Mouse (Mus musculus): ENCODE measurements around the gene Lsg1.

Lsg1 gene

DNA sequence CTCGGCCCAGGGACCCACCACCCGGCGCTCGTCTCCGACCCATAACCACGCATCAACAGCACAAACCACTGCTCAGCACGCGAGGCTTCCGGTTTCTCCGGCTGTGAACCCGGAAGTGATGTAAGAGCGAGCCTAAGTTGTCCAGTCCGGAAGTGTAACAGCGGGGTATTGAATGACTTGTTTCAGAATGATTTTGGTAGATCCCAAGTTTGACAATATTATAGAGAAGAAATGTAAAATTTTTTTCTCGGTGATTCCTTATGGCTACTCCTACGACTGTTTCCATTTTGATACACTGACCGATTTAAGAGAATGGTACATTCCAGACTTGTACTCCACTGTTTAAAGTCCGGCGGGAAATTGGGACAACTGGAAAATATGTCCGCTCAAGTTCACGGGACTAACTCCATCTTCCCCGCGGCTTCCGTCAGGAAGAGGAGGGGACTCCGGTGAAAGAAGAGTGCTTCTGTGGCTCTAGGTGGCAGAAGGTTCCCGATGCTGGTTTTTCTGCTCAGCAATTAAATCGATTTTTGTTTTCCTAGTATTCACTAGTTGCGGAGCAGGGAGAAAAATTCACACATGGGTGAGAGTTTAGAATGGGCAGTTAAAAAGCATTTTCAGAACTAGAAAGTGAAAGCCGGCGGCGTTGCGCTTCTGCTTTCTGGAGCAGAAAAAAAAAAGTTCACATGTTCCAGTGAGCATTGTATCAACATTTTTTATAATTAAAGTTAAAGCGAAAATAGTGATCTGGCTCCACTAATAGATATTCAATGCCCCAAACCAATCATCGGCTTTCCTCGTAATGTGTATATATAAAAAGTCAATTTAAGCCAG lies at the start of gene Lsg1:
Lsg1 (minus strand) TSS at position 99 of the 834 bp plus-strand sequence.
- DNase-seq, result peak; percentile 90 to 93

DNA sequence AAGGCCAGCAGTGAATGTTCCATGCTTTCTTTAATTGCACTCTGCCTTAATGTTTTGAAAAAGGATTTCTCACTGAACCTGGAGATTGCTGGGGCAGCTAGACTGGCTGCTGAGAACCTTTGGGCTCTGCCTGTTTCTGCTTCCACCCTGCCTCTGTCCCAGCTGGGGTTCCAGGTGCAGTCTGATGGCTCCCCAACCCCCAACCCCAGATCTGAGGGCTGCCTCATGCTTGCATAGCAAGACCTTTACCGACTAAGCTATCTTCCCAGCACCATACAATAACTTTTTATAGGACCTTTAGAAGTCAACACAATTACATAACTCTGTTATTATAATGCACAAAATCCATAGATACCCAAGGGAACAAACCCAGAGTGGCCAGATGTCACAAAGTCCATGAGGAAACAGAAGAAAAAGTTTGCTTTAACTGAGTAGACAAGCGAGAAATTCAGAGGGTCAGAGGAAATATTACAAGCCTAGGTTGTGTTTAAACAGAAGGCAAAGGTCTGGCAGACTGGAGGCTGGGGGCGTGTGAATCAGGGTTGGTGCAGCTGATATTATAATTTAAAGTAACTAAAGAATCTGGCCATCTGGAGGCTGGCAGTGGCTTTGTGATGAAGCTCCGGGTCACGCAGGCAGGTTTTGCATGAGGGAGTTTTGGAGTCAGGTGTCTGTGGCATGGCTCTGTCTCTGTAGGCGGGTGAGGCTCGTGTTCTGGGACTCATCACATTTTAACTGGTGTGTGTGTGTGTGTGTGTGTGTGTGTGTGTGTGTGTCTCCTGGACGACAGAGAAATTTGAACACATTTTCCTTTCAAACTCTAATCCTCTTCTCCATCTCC lies 46.7 kb upstream of the Lsg1 start:
- no peak for DNase-seq

DNA sequence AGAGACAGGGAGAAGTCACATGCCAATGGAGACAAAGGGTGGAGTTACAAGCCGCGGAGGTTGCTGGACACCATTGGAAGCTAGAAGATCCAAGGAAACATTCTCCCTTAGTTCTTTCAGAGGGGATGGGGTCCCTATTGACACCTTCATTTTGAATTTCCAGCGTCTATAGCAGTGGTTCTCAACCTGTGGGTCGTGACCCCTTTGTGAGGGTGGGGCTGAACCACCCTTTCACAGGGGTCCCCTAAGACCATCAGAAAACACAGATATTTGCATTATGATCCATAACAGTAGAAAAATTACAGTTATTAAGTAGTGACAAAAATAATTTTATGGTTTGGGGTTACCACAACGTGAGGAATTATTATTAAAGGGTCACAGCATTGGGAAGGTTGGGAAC lies 42.1 kb upstream of the Lsg1 start:
- DNase-seq, result no peak

DNA sequence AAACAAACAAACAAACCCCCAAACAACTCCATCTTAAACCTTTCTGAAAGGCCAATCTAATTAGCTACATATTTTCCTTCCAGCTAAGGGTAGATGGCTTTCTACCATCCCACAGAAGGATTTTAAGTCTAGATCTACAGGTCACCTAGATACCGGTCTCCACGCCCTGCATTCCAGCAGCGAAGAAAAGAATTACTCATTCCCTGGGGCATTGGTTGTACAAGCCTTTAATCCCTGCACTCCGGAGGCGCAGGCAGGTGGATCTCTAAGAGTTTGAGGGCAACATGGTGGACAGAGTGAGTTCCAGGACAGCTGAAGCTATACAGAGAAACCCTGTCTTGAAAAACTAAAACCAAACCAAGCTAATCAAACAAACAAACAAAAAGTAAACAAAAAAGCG lies 41.0 kb upstream of the Lsg1 start:
- no peak for DNase-seq

DNA sequence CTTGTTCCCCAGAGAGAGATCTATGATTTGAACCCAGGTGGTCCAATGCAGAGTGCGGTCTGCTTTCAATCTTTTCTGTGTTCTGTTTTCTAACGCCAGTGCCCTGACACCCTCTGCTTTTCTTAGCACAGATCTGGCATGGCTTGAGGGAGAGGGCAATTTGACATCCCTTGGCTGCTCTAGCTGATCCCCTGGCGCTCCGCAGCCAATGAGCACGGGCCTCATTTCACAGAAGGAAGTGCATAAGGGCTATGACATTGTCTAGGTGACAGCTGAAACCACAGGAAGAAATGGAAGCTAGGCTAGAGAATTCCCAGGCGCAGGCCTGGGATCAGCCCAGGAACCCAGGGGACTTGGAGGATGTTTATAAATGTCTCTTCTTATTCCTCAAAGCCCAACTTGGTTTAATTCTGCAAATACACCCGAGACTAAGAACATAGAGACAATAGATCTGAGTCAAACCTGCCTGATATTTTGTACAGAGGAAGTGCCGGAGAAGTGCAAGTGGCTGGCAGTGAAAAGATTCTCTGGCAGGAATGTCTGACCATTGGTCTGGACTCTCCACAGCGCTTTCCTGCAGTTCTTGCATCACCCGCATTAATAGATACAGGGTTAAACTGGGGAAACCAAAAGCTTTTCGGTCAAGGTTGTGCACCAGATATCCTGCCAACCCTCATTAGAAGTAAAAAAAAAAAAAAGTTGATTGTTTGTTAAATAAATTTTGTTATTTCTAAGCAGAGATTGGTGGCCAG lies 40.4 kb upstream of the Lsg1 start:
- peak; percentile 29 to 65 for DNase-seq

DNA sequence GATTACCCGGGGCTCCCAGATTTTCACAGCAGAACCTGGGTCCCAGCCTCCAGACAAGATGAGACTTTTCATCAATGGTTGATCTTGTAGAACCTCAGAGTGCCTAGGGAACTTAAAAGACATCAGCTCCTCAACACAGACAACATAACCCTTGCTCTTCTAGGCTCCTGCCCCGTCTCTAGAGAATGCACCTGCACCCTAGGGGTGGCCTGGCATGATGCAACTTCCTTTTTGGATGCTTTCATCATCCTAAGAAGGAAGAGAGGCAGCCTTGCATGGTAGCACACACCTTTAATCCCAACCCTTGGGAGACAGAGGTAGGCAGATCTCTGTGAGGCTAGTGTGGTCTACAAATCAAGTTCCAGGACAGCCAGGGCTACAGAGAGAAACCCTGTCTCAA lies 37.2 kb upstream of the Lsg1 start:
- no peak for DNase-seq

DNA sequence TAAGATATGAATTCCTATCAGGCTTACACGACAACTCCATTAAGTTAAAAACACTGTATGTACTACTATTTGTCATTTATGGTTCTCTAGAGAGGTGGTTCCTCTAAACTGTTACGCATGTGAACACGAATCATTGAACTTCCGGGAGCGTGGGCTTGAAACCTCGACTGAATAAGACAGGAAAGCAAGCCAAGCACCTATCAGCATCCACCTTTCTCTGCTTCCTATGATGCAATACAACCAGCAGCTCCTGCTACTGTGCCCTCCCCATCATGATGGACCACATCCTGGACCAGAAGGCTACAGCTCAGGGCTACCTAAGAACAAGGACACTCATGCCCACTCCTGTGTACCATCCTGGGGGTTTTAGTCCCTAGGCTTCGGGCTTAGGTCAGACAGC lies 36.3 kb upstream of the Lsg1 start:
- DNase-seq, result no peak

DNA sequence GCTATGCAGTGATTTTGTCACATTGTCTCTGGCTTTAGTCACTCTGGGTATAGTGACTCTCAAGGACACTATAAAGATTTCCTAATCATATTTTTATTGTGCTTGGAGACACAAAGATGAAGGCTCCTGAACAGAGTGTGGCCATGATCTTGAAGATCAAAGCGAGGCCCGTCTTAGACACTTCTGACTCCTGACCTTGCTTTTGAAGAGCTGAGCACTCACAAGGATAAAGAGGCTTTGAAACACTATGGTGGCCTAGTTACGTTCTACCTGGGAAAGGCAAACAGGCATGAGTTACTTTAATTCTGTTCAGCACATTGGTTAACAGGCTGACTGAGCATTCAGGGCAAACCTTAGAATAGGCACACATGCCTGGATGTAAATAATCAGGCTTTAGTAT lies 28.9 kb upstream of the Lsg1 start:
- no peak for DNase-seq

DNA sequence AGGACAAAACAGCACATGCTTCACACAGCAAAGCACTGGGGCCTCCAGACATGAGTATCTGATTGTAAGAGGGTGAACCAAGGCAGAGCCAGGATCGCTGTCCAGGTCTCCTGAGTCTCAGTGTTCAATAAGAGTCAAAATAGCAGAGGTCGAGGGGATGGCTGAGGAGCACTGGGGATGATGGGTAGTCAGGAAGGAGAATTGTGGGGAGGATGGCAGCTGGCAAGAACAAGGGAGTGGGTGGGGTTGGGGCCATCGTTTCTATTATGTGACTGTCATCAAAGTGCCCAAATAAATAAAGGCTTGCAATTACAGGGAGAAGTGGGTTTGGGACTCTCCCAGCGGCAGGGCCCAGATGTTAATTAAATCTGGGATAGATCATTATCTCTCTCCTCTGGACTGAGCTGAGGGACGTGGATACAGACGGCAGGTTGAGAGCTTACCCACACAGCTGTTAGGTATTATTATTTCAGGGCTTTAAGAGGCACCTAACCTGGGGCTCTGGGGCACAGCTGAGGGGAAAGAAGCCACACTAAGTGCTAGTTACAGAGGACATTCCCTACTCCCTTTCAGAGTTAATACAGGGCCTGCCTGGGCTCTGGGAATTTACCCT lies 27.4 kb upstream of the Lsg1 start:
- no peak for DNase-seq

DNA sequence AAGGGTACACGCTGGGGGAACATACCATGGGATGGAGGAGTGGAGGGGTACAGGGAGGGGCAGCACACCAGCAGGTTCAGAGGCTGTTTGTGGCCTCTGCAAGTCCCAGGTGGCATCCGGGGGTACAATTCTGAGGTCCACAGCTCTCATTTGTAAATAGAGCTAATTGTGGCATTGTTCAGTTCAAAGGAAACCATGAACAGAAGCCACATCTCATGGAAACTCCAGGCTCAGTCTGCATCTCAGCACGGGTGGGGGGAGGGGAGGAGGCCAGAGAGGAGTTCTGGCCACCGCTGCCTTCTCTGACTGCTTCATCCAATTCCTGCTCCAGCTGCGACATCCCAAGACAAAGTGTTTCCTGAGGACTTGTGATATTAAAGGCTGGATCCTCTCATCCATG lies 26.7 kb upstream of the Lsg1 start:
- DNase-seq, result no peak

DNA sequence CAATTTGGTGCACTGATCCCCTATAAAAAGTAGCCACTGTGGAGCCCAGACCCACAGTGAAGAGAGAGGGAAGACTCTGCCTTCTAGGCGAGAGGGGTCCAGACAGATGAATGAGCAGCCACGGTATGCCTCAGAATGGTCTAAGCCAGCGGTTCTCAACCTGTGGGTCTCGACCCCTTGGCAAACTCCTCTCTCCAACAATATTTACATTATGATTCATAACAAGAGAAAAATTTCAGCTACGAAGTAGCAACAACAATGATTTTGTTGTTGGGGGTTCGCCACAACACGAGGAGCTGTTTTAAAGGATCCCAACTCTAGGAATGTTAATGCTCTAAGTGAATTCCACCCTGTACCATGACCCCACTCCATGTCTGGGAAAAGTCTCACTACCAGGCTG lies 25.7 kb upstream of the Lsg1 start:
- DNase-seq, result no peak

DNA sequence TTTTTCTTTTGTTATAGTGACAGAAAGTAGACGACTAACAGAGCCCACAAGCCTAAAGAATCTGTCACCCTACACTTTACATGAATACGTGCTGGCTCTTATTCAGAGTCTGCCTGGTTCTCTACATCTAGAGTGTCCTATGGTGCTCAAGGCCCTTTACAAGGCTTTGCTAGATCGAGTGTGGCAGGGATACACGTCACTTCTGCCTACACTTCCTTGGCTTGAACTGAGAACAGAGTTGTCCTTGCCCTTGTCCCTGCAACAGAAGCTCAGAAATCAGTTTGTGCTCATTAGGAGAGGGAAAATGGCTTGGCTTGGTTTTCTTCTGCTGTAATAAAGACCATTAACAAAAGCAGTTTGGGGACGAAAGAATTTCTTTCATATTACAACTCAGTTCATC lies 23.9 kb upstream of the Lsg1 start:
- no peak for DNase-seq

DNA sequence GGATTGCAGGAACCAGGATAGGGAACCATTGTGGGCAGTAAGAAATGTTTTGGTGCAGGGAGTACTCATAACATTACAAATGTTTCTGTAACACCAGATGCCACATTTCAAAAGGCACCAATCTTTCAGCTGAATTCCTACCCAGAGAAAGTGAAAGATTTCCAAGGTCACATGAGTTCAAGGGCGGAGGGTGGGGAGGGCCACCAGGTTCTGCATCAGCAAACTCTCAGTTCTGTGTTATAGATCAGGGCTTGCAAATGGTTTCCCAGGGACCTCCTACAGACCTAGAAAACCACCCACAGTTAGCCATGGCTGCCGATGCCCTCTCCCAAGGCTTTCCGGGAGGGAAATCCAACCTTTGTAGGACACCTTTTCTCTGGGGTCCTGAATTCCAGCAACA lies 20.5 kb upstream of the Lsg1 start:
- no peak for DNase-seq

DNA sequence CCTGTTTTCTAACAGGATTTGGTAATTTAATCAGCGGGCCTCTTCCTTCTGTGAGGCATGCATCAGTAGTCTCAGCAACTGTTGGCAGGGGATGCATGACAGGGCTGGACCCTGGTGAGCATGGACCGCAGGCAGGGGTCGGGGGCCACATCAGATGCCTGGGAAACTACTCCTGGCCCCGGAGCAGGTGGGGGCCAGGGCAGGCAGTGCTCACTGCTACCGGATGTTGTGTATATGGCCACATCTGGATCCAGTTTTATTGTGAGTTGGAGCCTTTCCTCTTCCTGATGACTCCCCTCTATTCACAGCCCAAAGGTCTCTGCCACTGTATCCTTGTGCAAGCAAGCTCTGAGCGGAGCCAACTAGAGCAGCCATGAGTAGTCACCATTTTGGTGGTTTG lies 18.1 kb upstream of the Lsg1 start:
- DNase-seq, result no peak

DNA sequence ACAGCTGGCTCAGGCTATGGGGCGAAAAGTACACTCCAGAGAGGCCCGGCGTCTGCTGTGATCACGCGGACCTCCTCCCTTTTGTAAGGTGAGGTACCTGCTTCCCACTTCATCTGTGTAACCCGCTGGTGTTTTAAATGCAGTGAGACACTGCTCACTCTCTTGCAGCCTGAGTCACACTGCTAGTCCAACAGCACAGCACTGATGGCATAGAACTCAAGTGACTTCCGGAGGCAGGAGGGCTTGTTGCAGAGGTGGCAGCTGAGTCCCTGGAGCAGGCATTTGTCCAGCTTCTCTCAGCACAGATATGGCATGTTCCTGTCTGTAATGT lies 17.4 kb upstream of the Lsg1 start:
- DNase-seq, result no peak

DNA sequence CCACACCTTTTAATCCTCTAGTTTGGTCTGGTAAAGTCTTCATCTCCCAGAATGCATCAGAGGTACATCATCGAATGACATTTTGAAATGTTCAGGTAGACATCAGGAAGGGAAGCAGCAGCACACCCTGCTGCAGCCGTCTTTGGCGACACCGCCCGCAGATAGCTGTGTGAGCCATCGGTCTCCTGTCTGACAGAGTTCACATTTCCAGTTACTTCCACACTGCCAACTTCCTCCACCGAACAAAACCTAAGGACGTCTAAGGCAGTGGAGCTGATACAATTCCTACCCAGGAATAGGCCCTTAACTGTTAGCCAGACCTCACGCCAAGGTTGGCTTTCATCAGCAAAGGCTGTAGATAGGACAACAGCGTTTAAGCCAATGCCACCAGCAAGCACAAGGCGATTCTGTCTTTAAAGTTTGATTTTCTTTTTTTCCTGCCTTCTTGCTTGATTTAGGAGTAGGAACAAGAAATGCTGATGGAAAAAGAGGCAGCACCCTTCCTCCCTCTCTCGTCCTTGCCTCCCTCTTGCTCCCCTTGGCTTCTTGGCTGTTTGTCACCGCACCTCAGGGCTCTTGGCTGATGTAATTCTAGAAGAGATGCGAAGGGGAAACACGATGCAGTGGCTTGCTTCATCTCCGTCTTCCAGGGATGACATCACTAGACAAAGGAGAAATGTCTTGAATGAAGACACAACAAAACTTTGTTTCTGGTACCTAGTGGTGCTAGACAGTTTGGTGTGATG lies 16.8 kb upstream of the Lsg1 start:
- DNase-seq, result no peak

DNA sequence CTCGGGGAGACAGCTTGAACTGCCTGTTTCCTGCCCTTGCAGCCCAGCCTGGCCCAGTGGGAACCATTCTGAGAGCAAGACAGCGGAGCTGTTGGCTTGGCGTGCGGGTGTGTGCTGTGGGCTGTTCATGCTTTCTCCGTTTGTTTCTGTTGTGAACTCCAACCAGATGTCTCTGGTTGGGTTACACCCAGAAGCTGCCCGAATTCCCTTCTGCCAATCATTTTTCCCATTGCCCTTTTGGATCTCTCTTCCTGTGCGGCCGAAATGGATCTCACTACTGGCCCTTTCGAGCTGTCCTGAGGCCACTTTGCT lies 16.1 kb upstream of the Lsg1 start:
- DNase-seq, result peak; percentile 35 to 62

DNA sequence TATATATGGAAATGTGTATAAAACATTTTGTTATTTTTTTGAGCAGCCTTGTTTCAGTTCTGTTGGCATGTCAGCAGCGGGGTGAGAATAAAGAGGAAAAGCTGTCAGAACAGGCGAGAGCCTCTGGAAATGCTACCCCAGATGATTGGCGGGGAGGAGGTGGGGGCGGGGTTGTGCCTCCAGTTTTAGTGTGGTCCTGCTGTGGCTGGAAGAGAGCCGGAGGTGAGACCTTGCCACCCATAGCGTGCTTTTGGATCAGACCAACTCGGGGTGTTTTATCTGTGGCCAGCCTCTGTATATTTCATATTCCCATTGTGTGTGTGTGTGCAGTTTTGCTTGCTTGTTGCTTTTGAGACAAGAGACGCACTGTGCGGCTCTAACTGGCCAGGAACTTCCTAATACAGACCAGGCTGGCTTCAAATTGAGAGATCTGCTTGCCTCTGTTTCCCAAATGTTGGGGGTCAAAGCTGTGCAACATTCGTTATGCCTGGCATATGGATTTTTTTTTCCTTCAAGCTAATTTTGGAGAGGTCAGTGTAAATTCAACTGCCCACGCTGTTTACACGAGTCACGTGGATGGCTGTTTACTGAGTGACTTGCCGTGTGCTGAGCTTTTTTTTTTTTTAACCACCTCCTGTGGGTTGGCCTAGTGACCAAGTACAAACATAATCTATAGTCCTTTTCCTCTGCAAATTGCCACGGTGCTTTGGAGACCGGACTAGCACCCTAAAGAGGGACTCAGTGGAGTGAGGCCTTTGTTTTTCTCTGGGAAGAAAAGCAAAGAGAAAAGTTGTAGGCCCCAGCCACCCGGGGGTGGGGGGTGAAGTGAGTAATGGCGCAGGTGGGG lies 15.5 kb upstream of the Lsg1 start:
- DNase-seq, result no peak

DNA sequence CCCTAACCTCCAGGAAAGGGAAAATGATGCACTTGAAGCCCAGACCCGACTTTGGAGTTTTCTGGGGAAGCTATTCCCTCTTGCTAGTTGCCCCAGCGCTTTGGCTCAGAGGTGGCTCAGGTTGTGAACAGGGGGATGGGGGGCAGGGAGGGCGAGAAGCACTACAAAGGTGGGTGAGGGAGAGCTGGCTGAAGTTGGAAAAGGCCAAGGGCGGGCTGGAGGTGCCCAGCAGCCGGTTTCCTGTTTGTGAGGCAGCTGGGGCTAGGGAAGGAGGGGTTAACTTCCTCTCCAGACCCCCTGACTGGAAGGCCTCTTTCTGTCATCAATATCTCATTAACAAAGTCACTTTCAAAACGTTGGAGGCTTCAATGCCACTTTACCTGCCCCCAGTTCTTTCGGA lies 14.6 kb upstream of the Lsg1 start:
- DNase-seq, result peak; percentile 22 to 62

DNA sequence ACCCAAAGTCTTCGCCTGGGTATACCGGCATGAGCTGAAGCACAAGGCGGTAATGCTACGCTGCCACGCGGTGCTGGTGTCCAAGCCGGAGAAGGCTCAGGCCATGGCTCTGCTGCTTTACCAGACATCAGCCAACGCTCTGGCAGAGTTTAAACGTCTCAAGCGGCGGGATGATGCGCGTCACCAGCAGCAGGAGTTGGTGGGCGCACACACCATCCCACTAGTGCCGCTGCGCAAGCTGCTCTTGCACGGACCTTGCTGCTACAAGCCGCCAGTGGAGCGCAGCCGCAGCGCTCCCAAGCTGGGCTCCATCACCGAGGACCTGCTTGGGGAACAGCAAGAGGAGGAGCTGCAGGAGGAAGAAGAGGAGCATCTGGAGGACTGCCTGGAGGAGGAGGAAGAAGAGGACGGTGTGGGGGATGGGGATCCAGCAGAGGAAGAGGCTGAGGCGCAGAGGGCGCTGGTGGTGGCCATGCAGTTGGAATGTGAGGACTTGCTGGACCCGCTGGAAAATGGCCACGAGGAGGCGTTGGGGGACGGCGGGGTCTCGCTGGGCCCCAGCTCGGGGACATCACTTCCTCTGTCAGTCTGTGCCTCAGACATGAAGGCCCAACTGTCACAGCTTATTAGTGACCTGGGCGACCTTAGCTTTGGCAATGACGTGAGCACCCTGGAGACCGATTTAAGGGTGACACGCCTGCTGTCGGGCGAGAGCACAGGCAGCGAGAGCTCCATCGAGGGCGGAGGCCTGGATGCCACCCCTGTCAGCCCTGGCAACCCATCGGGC lies 13.8 kb upstream of the Lsg1 start:
- DNase-seq, result peak; percentile 73 to 83
